Mouse (Mus musculus) layer of hippocampus, postnatal 10 days (tissue): Measurements from ENCODE around the gene Tmem138. TPM values are rescaled to one million over a fixed set of nuclear protein-coding genes. Genes with fewer than 3 reads are reported as not detected.

ENCODE experiments used
- total RNA-seq, 2 experiments: library from RNA; stranded (reverse); gene quantifications; 2 replicates each; pipeline ENCODE4 v1.2.3; 2021

The Tmem138 gene
- total RNA-seq, 2 experiments from 2014 or later = 11.7 to 15.3 TPM

Other genes starting within 250 kb of the Tmem138 start
- 100 to 1,000 TPM; 210 to 226 TPM for gene Syt7, start 188.3 kb downstream of the Tmem138 start, total RNA-seq
- 10 to 100 TPM; 27.4 to 28.0 TPM for gene Lrrc10b, start 119.9 kb downstream of the Tmem138 start, total RNA-seq
- gene Ppp1r32, start 94.4 kb downstream of the Tmem138 start, total RNA-seq = 1 to 10 TPM; 1.9 to 4.7 TPM
- gene Cpsf7, start 52.1 kb downstream of the Tmem138 start, total RNA-seq = 10 to 100 TPM; 71.6 to 74.3 TPM
- 10 to 100 TPM; 52.6 to 53.3 TPM for gene Sdhaf2, start 51.2 kb downstream of the Tmem138 start, total RNA-seq
- 10 to 100 TPM; 12.3 to 13.0 TPM for gene Tmem216, start 21.1 kb downstream of the Tmem138 start, total RNA-seq
- 10 to 100 TPM; 13.6 to 17.3 TPM for gene Cyb561a3, start 190 bp downstream of the Tmem138 start, total RNA-seq
- gene Ddb1, start 28.0 kb upstream of the Tmem138 start, total RNA-seq = 100 to 1,000 TPM; 196 to 215 TPM
- gene Tkfc, start 28.3 kb upstream of the Tmem138 start, total RNA-seq = 10 to 100 TPM; 27.7 to 28.6 TPM
- 1 to 10 TPM; 1.0 to 2.3 TPM for gene Vwce, start 56.9 kb upstream of the Tmem138 start, total RNA-seq
- gene Pga5, start 100.7 kb upstream of the Tmem138 start, total RNA-seq = not detected
- 10 to 100 TPM; 24.6 to 26.9 TPM for gene Vps37c, start 111.4 kb upstream of the Tmem138 start, total RNA-seq
- under 1 TPM; 0.29 to 0.32 TPM for gene Cd5, start 161.6 kb upstream of the Tmem138 start, total RNA-seq